17 mouse cellular contexts compared by ENCODE assay signal in the genomic region with DNA sequence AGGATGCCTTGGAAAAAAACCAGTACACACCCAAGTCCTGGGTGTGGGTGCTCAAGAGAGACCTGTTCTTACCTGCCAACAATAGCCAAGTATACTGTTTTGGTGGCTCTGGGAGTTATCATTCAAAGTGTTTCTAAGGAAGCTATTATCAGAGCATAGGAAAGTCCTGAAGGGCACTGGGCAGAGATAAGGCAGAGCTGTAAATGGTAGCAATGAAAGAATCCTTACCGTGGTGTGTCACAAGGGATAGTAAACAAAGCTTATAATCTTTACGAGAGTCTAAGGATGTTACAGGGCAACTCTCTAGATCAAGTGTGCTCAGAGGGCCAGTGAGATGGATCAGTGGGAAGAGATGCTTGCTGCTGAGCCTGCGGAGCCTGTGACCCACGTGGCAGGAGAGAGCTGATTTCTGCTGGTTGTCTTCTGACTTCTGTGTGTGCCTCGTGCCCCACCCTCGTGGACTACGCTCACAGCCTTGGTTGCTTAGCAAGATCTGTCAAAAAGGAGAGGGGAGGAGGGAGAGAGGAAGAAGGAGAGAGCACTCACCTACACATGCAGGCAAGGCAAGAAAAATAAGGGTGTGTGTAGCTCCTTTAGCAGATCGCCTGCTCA. TPM values are rescaled to one million over a fixed set of nuclear protein-coding genes. Genes with fewer than 3 reads are reported as not detected.
DNase-seq lines count a peak whose midpoint lies in the region; ATAC-seq and TF ChIP-seq lines count a peak whose summit lies in the region.
"Had no signal": no experiment of that assay in that cellular context is flagged by ENCODE, and none has a peak within 500 bp of the region (broad histone marks: within the 10 kb centered on the region; RNA-seq: fewer than 3 reads in every experiment).

No protein-coding gene starts in this region.

- H3K4me2 ChIP-seq in liver, postnatal 0 days (ENCODE audit: low read depth, low read length): no peak overlapping the region
- H3K4me2 ChIP-seq: embryonic facial prominence, embryonic 13.5 days; heart, embryonic 13.5 days; limb, embryonic 13.5 days; midbrain, embryonic 13.5 days; neural tube, embryonic 12.5 days had no signal

- H3K9ac ChIP-seq in liver, postnatal 0 days (replicated peaks): no peak overlapping the region
- H3K9ac ChIP-seq: embryonic facial prominence, embryonic 13.5 days; heart, embryonic 13.5 days; limb, embryonic 13.5 days; midbrain, embryonic 13.5 days; neural tube, embryonic 12.5 days had no signal

- H3K27ac ChIP-seq in liver, postnatal 0 days (ENCODE audit: low read depth): peak overlapping the region; percentile 50; the same call in 1 of the 2 replicates
- H3K27ac ChIP-seq: embryonic facial prominence, embryonic 13.5 days; heart, embryonic 13.5 days; limb, embryonic 13.5 days; midbrain, embryonic 13.5 days; neural tube, embryonic 12.5 days had no signal

- peak; percentile 34 for ATAC-seq in activated CD4-positive, CD25-positive, alpha-beta regulatory T cell, adult 4 months
- ATAC-seq in liver, postnatal 0 days: no peak
- no peak for ATAC-seq in frontal cortex, adult (ENCODE audit: low TSS enrichment)
- ATAC-seq: forebrain, embryonic 14.5 days; midbrain, embryonic 13.5 days had no signal

- 41% methylated on average over 8 of the region's 8 CpGs for WGBS in liver, postnatal 0 days (ENCODE audit: insufficient replicate concordance)

- H3K4me1 ChIP-seq in liver, postnatal 0 days (ENCODE audit: insufficient read depth): peaks cover 47% of the 10 kb centered on the region
- H3K4me1 ChIP-seq: midbrain, embryonic 13.5 days had no signal

- peaks cover 34% of the 10 kb centered on the region for H3K36me3 ChIP-seq in liver, postnatal 0 days (replicated peaks; ENCODE audit: insufficient read depth, low read length)
- H3K36me3 ChIP-seq: embryonic facial prominence, embryonic 13.5 days; limb, embryonic 13.5 days; midbrain, embryonic 13.5 days; neural tube, embryonic 12.5 days had no signal

- H3K4me3 ChIP-seq in liver, postnatal 0 days (ENCODE audit: low read depth, low read length): no peak overlapping the region
- H3K4me3 ChIP-seq: embryonic facial prominence, embryonic 13.5 days; heart, embryonic 13.5 days; limb, embryonic 13.5 days; midbrain, embryonic 13.5 days; neural tube, embryonic 12.5 days had no signal

- peak; percentile 12 for DNase-seq in thymus, postnatal 14 days
- no peak for DNase-seq in thymus, postnatal 10 days (ENCODE audit: low spot score in 2 of 2)
- no peak for DNase-seq in liver, postnatal 0 days
- DNase-seq in cerebellum, postnatal 25 days: no peak
- no peak for DNase-seq in layer of hippocampus, adult 9-11 months
- DNase-seq: cerebellum, postnatal 10 days; gastrocnemius, postnatal 10 days had no signal

- TF ChIP-seq CTCF in liver, postnatal 0 days (IDR thresholded peaks at IDR 0.05; ENCODE audit: low read depth): no peak

- 0 out of 2 replicates have a peak, but pooled peaks have one; percentile 21 for TF ChIP-seq EP300 in liver, postnatal 0 days (IDR thresholded peaks at IDR 0.05; ENCODE audit: low read depth)

- no peaks in the 10 kb centered on the region for H3K9me3 ChIP-seq in liver, postnatal 0 days (ENCODE audit: low read length)
- H3K9me3 ChIP-seq: embryonic facial prominence, embryonic 13.5 days; heart, embryonic 13.5 days; limb, embryonic 13.5 days; midbrain, embryonic 13.5 days; neural tube, embryonic 12.5 days had no signal

- H3K27me3 ChIP-seq in liver, postnatal 0 days (ENCODE audit: insufficient read depth, low read length): no peaks in the 10 kb centered on the region
- H3K27me3 ChIP-seq: embryonic facial prominence, embryonic 13.5 days; heart, embryonic 13.5 days; limb, embryonic 13.5 days; midbrain, embryonic 13.5 days; neural tube, embryonic 12.5 days had no signal

RNA-seq across cellular contexts. Expression of gene Trim25, which starts 23.1 kb away (rescaled TPM):
- 10 to 100 TPM; 10.3 to 15.4 TPM for polyA plus RNA-seq in activated CD4-positive, CD25-positive, alpha-beta regulatory T cell, adult 4 months (2017; shearing (Covaris generic))
- polyA plus RNA-seq in liver, postnatal 0 days (2015; fragmentation: Nextera tagmentation; extraction: Ambion mirVana): 20.4 and 20.6 TPM in 2 replicates

RNA-seq across cellular contexts. Expression of gene Dgke, which starts 44.4 kb away (rescaled TPM):
- polyA plus RNA-seq in activated CD4-positive, CD25-positive, alpha-beta regulatory T cell, adult 4 months (2017; shearing (Covaris generic)): 1 to 10 TPM; 3.7 to 4.9 TPM
- polyA plus RNA-seq in liver, postnatal 0 days (2015; fragmentation: Nextera tagmentation; extraction: Ambion mirVana): 0.53 and 0.60 TPM in 2 replicates

RNA-seq across cellular contexts. Expression of gene Gm525, which starts 51.4 kb away (rescaled TPM):
- polyA plus RNA-seq in activated CD4-positive, CD25-positive, alpha-beta regulatory T cell, adult 4 months (2017; shearing (Covaris generic)): not detected
- polyA plus RNA-seq in liver, postnatal 0 days (2015; fragmentation: Nextera tagmentation; extraction: Ambion mirVana): 0.31 and 0.39 TPM in 2 replicates
- polyA plus RNA-seq: forebrain, embryonic 14.5 days; heart, embryonic 13.5 days; hindbrain, embryonic 11.5 days; midbrain, embryonic 13.5 days; neural tube, embryonic 12.5 days had no signal

RNA-seq across cellular contexts. Expression of gene Coil, which starts 52.2 kb away (rescaled TPM):
- polyA plus RNA-seq in activated CD4-positive, CD25-positive, alpha-beta regulatory T cell, adult 4 months (2017; shearing (Covaris generic)): 1 to 10 TPM; 4.8 to 6.5 TPM
- 2.6 and 2.7 TPM in 2 replicates for polyA plus RNA-seq in liver, postnatal 0 days (2015; fragmentation: Nextera tagmentation; extraction: Ambion mirVana)

RNA-seq across cellular contexts. Expression of gene Elobl, which starts 55.5 kb away (rescaled TPM):
- polyA plus RNA-seq in activated CD4-positive, CD25-positive, alpha-beta regulatory T cell, adult 4 months (2017; shearing (Covaris generic)): not detected
- not detected in 2 replicates for polyA plus RNA-seq in liver, postnatal 0 days (2015; fragmentation: Nextera tagmentation; extraction: Ambion mirVana)
- polyA plus RNA-seq: embryonic facial prominence, embryonic 13.5 days; forebrain, embryonic 14.5 days; heart, embryonic 13.5 days; hindbrain, embryonic 11.5 days; kidney, embryonic 16.5 days; limb, embryonic 13.5 days; midbrain, embryonic 13.5 days; neural tube, embryonic 12.5 days had no signal
